8 mouse cellular contexts compared by ENCODE assay signal in genomic region chr7:56049831-56050321, GRCm38 (mm10). TPM values are rescaled to one million over a fixed set of nuclear protein-coding genes. Genes with fewer than 3 reads are reported as not detected.
DNase-seq lines count a peak whose midpoint lies in the region; ATAC-seq lines count a peak whose summit lies in the region.

Herc2 (plus strand) TSS chr7:56050196.

- H3K9me3 ChIP-seq in lung, embryonic 16.5 days (ENCODE audit: control insufficient read depth, low read length), result no peaks in the 10 kb centered on the region

- peak; percentile 99 for ATAC-seq in hematopoietic stem cell, adult 5-6 weeks (replicated peaks in 1 of 2; ENCODE audit: insufficient read depth in 1 of 2, low FRiP score in 2 of 2, low TSS enrichment in 1 of 2, low read depth in 1 of 2, poor library complexity in 2 of 2, severe bottlenecking in 2 of 2)
- ATAC-seq in lung, embryonic 16.5 days (ENCODE audit: low read depth), result peak; percentile 100

- peak within 1 kb of the TSS; percentile 89 for H3K4me3 ChIP-seq in lung, embryonic 16.5 days (ENCODE audit: low read length)

- H3K27ac ChIP-seq in lung, embryonic 16.5 days (ENCODE audit: low read length), result peak within 1 kb of the TSS; percentile 93

- DNase-seq in MEL-GATA-1-ER (ENCODE audit: extremely low read depth, low read depth), result peak; percentile 98
- peak; percentile 98 for DNase-seq in cerebellum, adult 8-10 months
- peak; percentile 99 for DNase-seq in forelimb bud, embryonic 11.5 days (ENCODE audit: low read depth, low spot score)
- peak; percentile 96 for DNase-seq in layer of hippocampus, adult 9-10 months (ENCODE audit: low spot score)
- DNase-seq in ovary, postnatal 10 days (ENCODE audit: low spot score), result peak; percentile 97
- DNase-seq in thymus, postnatal 10 days (ENCODE audit: low spot score in 2 of 2), result peak; percentile 96

- H3K9ac ChIP-seq in lung, embryonic 16.5 days (ENCODE audit: low read length), result peak within 1 kb of the TSS; percentile 84

- H3K36me3 ChIP-seq in lung, embryonic 16.5 days (ENCODE audit: control insufficient read depth, insufficient read depth, low read length), result no peaks in the 10 kb centered on the region

- H3K4me2 ChIP-seq in lung, embryonic 16.5 days (ENCODE audit: low read depth, low read length), result peak within 1 kb of the TSS; percentile 72

- WGBS in lung, embryonic 16.5 days, result under 1% methylated on average over 46 of the region's 47 CpGs

- no peaks in the 10 kb centered on the region for H3K27me3 ChIP-seq in lung, embryonic 16.5 days (ENCODE audit: control insufficient read depth, insufficient read depth, low read depth, low read length)

- peaks cover 5% of the 10 kb centered on the region for H3K4me1 ChIP-seq in lung, embryonic 16.5 days (replicated peaks; ENCODE audit: control insufficient read depth, insufficient read depth, low read length)

RNA-seq across cellular contexts. Expression of gene Herc2, which starts in this region (rescaled TPM):
- total RNA-seq in hematopoietic stem cell, adult 5-6 weeks (2017), result 32.1 and 59.7 TPM in 2 replicates
- polyA plus RNA-seq in lung, embryonic 16.5 days (2015; fragmentation: Nextera tagmentation; extraction: Ambion mirVana), result 22.3 and 22.6 TPM in 2 replicates

Comparison
In these comparisons a context has a peak if more than half of its experiments do, and no peak if none do; other contexts are left out.
1. Peak in every context shown above with its lines: DNase-seq, ATAC-seq, H3K4me3 ChIP-seq and H3K27ac ChIP-seq.